Mouse (Mus musculus): ENCODE results near the gene Jmjd1c. TPM values are rescaled to one million over a fixed set of nuclear protein-coding genes. Genes with fewer than 3 reads are reported as not detected.

Jmjd1c gene
- polyA plus RNA-seq, 1 experiment = 32.4 TPM

DNA sequence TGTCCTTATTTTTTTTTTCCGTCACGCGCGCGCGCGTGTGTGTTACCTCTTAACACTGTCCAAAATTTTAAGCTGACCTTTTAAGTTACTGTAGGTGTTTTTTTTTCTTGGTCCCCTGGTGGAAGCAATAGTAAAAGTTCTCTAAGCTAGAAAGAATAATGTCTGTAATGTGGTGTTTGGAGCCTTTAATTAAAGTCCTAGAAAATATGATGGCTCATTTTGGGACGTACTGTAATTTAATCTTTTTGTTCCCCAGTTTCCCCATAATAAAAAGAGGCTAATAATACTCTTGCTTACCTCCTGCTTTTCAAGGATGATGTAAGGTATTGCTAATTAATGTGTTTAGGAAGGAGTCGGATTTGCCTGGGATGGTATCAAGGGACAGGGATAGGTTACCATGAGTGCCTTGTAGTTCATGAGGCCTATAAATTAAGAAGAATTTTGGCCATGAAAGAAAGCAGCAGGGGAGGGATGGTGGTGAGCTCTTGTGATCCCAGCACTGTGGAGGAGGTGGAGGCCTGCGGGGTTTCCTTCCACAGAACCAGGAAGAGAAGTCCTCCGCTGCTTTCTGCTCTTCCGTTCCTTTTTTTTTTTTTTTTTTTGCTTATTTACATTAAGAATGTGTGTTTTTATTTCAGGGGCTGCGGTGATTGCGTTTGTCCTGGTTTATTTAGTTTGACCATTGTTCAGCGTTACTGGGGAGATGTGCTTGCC lies 1.7 kb downstream of the Jmjd1c start:
- Histone ChIP-seq H3K4me1 (ENCODE audit: control insufficient read depth, insufficient read depth, low read length) (peaks cover 15% of the 10 kb centered on the region), H3K27ac (ENCODE audit: insufficient read depth, low read length) (peak overlapping the region; percentile 93), H3K4me3 (ENCODE audit: insufficient read depth, low read length) (peak overlapping the region; percentile 83)
- TF ChIP-seq CTCF (IDR thresholded peaks at IDR 0.05; ENCODE audit: extremely low read depth, insufficient read depth, low read length) (no peak), POLR2A (IDR thresholded peaks at IDR 0.05; ENCODE audit: extremely low read depth, insufficient read depth, low read length) (no peak)

GRCm38 (mm10) chr10:67098408-67099050 lies 2.6 kb downstream of the Jmjd1c start:
- Histone ChIP-seq H3K4me3 (ENCODE audit: insufficient read depth, low read length) (peak overlapping the region; percentile 83), H3K27ac (ENCODE audit: insufficient read depth, low read length) (no peak overlapping the region), H3K4me1 (ENCODE audit: control insufficient read depth, insufficient read depth, low read length) (peaks cover 17% of the 10 kb centered on the region)
- TF ChIP-seq POLR2A (IDR thresholded peaks at IDR 0.05; ENCODE audit: extremely low read depth, insufficient read depth, low read length) (no peak), CTCF (IDR thresholded peaks at IDR 0.05; ENCODE audit: extremely low read depth, insufficient read depth, low read length) (no peak)

DNA sequence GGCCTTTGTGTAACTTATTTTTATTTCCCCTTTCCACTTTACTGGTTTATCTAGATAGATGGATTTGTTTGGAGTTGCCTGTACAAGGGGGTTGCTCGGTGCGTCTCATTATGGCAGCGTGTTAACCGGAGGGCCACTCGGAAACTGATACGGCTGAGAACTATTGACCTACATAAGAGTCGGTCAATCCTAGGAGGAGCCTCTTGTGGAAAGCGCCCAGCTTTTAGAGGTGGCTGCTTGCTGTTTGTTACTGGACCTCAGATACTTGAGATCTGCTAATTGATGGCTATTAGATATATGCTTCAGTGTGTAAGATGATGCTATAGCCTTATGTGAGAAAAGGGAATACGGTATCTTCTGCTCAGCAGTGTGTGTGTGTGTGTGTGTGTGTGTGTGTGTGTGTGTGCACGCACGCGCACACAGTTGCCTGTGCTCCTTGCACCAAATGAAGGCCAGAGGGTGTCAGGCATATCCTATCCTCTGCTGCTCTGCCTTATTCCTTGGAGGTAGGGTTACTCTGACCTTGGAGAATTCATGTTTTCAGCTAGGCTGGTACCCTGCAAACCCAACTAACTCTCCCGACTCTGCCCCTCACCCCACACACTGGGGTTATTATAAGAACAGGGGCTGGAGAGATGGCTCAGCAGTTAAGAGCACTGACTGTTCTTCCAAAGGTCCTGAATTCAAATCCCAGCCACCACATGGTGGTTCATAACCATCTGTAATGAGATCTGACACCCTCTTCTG lies 3.4 kb downstream of the Jmjd1c start:
- peaks cover 19% of the 10 kb centered on the region for H3K4me1 ChIP-seq (ENCODE audit: control insufficient read depth, insufficient read depth, low read length)
- no peak overlapping the region for H3K27ac ChIP-seq (ENCODE audit: insufficient read depth, low read length)
- no peak for TF ChIP-seq POLR2A (IDR thresholded peaks at IDR 0.05; ENCODE audit: extremely low read depth, insufficient read depth, low read length)
- TF ChIP-seq CTCF (IDR thresholded peaks at IDR 0.05; ENCODE audit: extremely low read depth, insufficient read depth, low read length) = no peak
- peak overlapping the region; percentile 83; the same call in 1 of the 2 replicates for H3K4me3 ChIP-seq (ENCODE audit: insufficient read depth, low read length)

DNA sequence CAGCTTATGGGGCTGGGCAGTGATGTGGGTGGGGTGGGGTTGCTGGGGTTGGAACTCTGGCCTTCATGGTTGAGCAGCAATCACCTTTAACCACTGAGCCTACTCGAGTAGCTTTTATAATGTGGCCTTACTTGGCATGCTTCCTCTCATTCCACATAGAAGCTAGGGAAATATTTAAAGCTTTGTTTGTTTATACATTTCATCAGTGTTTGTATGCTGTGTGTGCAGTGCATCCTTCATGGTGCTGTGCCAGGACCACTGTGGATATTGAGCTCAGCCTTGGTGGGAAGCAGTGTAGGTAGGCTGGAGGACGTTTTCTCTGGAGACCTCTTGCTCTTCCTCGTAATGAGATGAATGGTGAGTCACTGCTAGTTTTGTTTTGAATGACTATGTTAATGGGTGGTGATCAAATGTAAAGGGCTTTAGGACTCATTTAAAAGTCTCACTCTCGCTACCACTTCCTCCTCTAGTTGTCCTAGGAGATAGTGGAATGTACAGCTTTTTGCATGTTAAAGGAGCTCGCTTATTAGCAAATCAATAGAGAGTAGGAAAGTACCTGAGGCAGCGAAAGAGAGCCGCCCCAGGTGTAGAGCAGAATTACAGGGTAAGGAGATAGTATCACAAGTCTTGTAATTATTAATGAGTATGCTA lies 4.2 kb downstream of the Jmjd1c start:
- peaks cover 22% of the 10 kb centered on the region for H3K4me1 ChIP-seq (ENCODE audit: control insufficient read depth, insufficient read depth, low read length)
- H3K4me3 ChIP-seq (ENCODE audit: insufficient read depth, low read length) = no peak overlapping the region
- TF ChIP-seq CTCF (IDR thresholded peaks at IDR 0.05; ENCODE audit: extremely low read depth, insufficient read depth, low read length) (no peak), POLR2A (IDR thresholded peaks at IDR 0.05; ENCODE audit: extremely low read depth, insufficient read depth, low read length) (no peak)
- H3K27ac ChIP-seq (ENCODE audit: insufficient read depth, low read length) = no peak overlapping the region

- no peak overlapping the region for H3K4me3 ChIP-seq (ENCODE audit: insufficient read depth, low read length)
- no peak for TF ChIP-seq CTCF (IDR thresholded peaks at IDR 0.05; ENCODE audit: extremely low read depth, insufficient read depth, low read length)
- TF ChIP-seq POLR2A (IDR thresholded peaks at IDR 0.05; ENCODE audit: extremely low read depth, insufficient read depth, low read length) = no peak
- H3K27ac ChIP-seq (ENCODE audit: insufficient read depth, low read length) = no peak overlapping the region
- peaks cover 27% of the 10 kb centered on the region for H3K4me1 ChIP-seq (ENCODE audit: control insufficient read depth, insufficient read depth, low read length)
These were observed 4.9 kb downstream of the Jmjd1c start for GRCm38 (mm10) chr10:67100831-67101251.

DNA sequence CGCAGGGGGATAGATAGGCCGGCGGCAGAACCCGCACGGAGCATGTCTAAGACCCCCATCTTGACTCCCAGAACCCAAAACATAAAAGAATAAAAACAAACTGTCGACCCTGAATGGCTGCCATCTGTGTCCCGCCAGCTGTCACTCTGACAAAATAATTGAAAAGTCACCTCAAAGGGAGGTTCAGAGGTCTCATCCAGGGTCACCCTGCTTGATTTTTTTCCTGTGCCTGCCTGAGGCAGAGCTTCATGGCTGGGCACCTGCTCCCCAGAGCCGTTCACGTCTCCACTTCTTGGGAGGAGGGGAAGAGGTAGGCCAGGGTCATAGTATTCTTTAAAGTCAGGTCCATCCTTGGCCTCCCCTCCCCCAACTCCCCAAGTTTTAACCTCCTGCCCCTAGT lies 8.6 kb downstream of the Jmjd1c start:
- no peak for TF ChIP-seq POLR2A (IDR thresholded peaks at IDR 0.05; ENCODE audit: extremely low read depth, insufficient read depth, low read length)
- no peak for TF ChIP-seq CTCF (IDR thresholded peaks at IDR 0.05; ENCODE audit: extremely low read depth, insufficient read depth, low read length)
- H3K27ac ChIP-seq (ENCODE audit: insufficient read depth, low read length) = no peak overlapping the region
- H3K4me1 ChIP-seq (ENCODE audit: control insufficient read depth, insufficient read depth, low read length) = peaks cover 34% of the 10 kb centered on the region
- no peak overlapping the region for H3K4me3 ChIP-seq (ENCODE audit: insufficient read depth, low read length)

- no peak for TF ChIP-seq CTCF (IDR thresholded peaks at IDR 0.05; ENCODE audit: extremely low read depth, insufficient read depth, low read length)
- peaks cover 32% of the 10 kb centered on the region for H3K4me1 ChIP-seq (ENCODE audit: control insufficient read depth, insufficient read depth, low read length)
These were observed 9.6 kb downstream of the Jmjd1c start for GRCm38 (mm10) chr10:67105331-67106217.

GRCm38 (mm10) chr10:67106400-67106799 lies 10.5 kb downstream of the Jmjd1c start:
- Histone ChIP-seq H3K4me1 (ENCODE audit: control insufficient read depth, insufficient read depth, low read length) (peaks cover 31% of the 10 kb centered on the region), H3K27ac (ENCODE audit: insufficient read depth, low read length) (no peak overlapping the region), H3K4me3 (ENCODE audit: insufficient read depth, low read length) (no peak overlapping the region)
- TF ChIP-seq CTCF (IDR thresholded peaks at IDR 0.05; ENCODE audit: extremely low read depth, insufficient read depth, low read length) = no peak
- no peak for TF ChIP-seq POLR2A (IDR thresholded peaks at IDR 0.05; ENCODE audit: extremely low read depth, insufficient read depth, low read length)

More at GRCm38 (mm10) chr10:67105331-67106217, 9.6 kb downstream of the Jmjd1c start:
- Histone ChIP-seq H3K27ac (ENCODE audit: insufficient read depth, low read length) (no peak overlapping the region), H3K4me3 (ENCODE audit: insufficient read depth, low read length) (no peak overlapping the region)
